Mouse (Mus musculus): ENCODE measurements around the gene Efhc1.

Efhc1 gene

DNA sequence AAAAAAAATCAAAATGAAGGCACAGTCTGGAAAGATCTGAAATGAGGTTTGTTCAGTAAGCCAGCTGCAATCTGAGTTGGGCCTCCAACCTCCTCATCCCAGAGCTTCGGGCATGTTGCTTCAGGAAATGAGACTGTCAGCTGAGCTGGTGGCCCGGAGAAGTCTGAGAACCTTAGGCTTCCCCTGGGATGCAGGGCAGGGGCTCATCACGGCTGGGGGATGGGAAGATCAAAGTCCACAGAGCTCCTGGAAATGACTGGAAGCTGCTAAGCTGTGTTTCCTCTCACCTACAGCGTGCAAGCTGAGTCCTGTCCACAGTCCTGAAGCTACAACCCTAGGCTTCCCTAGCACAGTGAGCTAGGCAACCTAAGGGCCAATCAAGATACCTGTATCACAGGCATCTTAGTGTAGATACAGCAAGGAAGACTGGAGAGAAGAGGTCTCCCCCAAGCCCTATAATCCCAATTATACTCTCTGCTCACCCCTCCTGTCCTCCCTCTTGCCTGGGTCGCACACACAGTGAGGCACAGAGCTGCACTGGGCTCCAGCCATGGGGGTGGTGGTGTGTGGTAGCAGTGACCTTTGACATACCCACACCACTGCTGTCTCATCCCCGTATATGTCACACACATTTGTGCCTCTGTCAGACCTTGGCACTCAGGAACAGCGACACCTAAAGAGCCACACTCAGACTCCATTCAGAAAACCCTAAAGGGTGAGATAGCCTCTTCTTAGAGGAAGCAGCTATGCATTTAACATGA, 56.7 kb downstream of the Efhc1 start:
- DNase-seq (ENCODE audit: low read depth, low spot score), result no peak

DNA sequence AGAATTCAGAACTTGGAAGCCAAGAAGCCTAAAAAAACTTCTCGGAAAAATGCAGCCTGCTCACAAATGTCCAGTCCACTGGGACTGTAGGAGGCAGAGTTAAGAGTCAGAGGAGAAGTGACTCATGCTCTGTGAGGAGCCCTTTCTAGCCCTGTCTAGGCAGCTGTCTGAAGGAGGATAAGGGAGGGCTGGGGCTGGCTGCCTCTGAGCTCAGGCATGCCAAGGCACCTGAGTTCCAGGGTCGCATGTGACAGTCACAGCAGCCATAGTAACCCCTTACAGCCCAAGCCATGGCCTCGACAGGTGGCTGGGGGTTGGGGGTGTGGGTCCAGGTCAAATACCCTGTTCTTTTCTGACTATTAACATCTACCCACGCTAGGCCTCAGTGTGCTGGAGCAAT, 57.5 kb downstream of the Efhc1 start:
- DNase-seq (ENCODE audit: low read depth, low spot score), result no peak

GRCm38 (mm10) chr1:21010282-21010800, 58.9 kb downstream of the Efhc1 start:
- no peak for DNase-seq (ENCODE audit: low read depth, low spot score)

DNA sequence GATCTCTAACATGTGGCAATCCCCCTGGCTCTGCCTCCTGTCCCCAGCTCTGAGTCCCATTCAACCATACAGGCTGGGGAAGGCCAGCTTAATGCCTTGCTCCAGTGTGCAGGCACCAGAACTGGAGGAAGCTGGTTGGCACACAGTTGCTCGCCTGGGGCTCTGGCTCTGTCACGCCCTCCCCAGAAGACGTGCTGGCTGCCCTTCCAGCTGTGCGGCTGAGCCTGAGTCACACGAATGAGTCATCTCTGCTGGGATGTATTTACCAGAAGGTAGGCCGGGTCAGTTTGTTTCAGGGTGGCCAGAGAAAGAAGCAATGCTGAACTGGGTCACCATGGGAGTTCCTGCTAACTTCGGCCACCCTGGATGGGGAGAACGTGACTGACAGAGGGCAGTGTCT, 63.0 kb downstream of the Efhc1 start:
- DNase-seq (ENCODE audit: low read depth, low spot score), result no peak

DNA sequence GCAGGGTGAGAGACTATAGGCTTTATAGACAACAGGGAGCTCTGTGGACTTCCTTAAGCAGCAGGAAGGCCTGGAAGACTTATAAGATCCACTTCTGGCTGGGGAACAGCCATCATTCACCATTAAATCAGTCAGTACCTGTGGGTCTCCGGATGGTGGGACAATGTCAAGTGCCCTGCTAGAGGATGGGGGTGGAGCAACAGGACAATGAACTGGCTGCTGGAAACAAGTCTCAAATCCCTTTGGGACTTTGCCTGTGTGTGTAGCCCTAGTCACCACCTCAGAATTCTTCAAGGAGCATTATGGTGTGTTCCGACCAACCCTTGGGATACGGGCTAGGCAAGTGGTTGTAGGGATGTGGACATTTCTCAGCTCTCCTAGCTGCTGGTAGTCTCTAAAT, 71.7 kb downstream of the Efhc1 start:
- no peak for DNase-seq (ENCODE audit: low read depth, low spot score)

DNA sequence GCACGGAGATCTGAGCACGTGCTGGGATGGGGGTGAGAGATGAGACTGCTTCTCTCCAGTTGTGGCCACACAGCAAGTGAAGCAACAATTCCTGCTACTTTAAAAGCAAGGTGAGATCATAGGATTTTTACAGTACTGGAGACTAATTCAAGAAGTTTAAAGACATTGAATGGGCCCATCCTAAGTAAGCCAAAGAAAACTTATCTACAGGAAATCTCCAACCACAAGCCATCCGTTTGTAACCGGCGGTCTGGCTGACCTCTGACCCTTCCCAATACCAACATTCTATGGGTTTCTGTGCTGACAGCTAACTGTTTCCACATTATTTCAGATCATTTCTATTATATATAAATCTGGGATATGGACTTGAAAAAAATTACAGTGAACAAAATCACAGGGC, 73.8 kb downstream of the Efhc1 start:
- DNase-seq (ENCODE audit: low read depth, low spot score), result no peak

DNA sequence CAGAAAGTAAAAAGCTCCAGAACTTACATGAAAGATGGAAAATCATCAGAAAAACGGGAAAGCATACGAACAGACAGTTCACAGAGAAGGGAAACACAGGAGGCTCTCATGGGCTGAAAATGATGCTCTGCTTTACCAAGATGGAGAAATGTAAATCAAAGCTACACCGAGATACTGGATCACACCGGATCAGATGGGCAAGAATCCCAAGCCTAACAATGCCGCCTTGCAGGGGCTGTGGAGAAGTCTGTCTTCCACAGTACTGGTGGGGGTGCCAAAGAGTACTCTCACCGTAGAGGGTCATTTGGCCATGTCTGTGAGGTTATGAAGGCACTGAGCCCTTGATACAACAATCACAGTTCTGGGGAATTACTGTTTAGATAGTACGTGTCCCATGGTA, 75.1 kb downstream of the Efhc1 start:
- DNase-seq (ENCODE audit: low read depth, low spot score), result no peak

DNA sequence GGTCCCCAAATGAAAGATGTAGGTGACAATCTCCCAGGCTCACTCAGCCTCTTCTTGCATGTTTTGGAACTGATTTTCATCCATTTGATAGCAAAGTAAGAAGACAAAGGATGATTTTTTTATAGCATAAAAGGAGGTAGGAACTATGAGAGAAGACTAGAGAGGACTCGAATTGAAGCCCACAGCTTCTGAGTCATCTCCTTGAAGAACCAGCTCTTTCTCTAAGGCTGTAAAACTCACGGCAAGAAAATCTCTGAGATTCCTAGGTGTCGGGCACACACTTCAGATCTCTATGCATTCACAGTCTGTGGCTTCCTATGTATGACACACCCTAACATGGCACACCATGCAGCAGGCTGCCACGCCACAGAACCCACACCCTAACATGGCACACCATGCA, 77.6 kb downstream of the Efhc1 start:
- DNase-seq (ENCODE audit: low read depth, low spot score), result no peak

DNA sequence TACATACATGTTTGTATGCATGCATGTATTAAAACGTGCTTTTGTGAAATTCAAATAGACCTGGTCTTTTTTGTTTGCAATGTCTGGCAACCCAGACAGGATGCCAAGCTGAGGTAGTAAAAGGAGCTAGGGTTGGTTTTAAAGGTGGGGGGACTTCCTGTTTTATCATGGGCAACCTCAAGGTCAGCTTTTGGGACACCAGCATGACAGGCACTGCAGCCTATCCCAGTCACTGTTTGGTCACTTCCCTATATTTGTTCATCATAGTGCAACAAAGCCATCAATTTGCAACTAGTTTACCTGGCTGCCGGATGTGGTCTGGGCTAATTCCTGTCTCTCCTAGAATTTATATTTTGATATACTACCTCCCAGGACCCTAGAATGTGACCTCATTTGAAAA, 80.2 kb downstream of the Efhc1 start:
- DNase-seq (ENCODE audit: low read depth, low spot score), result no peak

GRCm38 (mm10) chr1:21033065-21033791, 81.8 kb downstream of the Efhc1 start:
- no peak for DNase-seq (ENCODE audit: low read depth, low spot score)

- DNase-seq (ENCODE audit: low read depth, low spot score), result peak; percentile 23
Measured at GRCm38 (mm10) chr1:21033792-21034119, 82.3 kb downstream of the Efhc1 start.

DNA sequence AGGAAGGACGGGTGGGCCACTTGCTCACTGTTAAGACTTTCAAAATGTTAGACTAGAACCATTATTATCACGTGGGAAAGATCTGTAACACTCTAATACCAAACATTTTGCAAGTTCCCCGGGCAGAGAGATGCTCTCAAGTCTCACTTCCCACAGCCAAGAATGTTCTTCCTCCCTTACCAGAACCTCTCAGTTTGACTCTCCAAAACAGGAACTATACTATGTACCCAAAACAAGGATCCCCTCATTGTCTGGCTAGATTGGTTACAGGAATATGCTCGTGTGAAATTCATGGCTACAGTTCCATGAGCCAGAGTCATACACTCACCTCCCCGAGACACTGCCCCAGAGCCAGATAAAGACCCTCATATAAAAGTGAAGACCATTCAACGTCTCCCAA, 84.5 kb downstream of the Efhc1 start:
- DNase-seq (ENCODE audit: low read depth, low spot score), result no peak

DNA sequence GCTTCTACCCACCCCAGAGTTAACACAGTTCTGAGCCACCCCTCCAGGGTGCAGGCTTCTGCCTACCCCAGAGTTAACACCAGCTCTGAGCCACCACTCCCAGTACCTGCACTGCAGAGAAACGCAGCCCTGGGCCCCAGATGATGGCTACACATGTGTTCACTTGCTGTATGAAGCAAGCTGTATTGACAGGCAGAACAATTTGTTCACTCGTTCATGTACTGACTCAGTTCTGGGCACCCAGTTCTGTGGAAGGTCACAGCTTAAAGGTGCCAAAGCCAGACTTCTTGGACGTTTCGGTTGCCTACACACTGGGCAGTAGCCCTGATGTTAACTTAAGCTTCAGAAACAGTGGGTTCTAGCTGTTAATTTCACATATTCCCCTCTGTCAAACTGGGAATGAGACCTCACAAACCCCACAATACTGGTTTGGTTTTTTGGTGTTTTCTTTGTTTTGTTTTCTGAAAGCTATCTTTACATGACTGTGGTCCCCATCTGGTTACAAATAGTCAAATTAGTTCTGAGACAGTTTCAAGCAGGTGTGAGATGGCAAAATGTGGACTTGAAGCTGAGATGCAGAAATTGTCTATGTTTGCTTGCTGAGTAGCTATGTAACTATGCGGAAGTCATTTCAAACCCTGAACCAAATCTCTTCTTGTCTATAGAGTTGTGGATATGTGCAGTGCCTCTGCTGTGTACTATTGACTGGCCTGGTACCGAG, 86.6 kb downstream of the Efhc1 start:
- DNase-seq (ENCODE audit: low read depth, low spot score), result no peak

DNA sequence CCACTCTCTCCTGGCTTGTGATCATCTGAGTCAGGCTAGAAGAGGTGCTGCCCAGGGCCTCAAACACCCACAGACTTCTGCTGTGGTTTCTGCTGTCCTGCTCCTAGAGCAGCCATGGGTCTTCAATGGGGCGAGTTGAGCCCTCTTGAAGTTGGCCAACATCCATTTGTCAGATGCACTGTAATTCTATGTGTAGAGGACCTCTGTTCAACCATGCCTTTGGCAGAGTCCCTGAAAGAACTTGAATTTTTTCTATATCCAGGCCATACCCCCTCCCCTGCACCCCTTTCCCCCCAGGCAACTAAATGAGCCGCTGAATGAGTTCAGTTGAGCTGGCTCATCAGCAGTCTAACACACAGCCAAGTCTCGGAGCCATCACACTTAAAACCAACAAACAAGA, 88.1 kb downstream of the Efhc1 start:
- DNase-seq (ENCODE audit: low read depth, low spot score), result no peak

DNA sequence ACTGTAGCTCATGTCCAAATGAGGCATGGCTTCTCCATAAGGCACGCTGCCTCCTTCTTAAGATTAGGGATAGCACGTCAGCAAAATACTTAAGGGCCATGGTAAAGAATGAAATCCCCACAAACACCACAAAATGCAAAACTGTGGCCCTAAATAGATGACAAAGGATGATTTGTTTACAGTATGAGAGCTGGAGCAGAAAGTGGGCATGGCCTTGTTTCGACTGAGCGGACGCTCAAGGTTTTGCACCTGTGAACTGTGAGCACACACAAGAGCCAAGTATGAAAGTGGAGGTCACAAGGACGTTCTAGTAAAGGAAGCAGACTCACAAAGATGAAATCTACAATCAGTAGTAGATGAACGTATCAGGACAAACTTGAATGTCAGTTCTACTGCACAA, 88.7 kb downstream of the Efhc1 start:
- no peak for DNase-seq (ENCODE audit: low read depth, low spot score)
